Mouse (Mus musculus) thymus, adult 2 months (tissue): ENCODE measurements at regions not wholly inside any gene's neighbourhood (a gene's known extent, or its start where the extent isn't known, plus 50 kb on each side); places are given as distances from the start of the nearest gene placed in this dataset.

Source experiments
- DNase-seq: peaks from one replicate; pipeline ENCODE4 v3.0.0; 2021
- H3K27ac ChIP-seq: fragments of 200-500 bp; 2 replicates; pipeline ENCODE4 v1.5.1; 2012; ENCODE audit warnings: low read length, control low read depth; ENCODE audit not compliant: control insufficient read depth, insufficient read depth
- H3K27me3 ChIP-seq: fragments of 200-500 bp; 2 replicates; pipeline ENCODE4 v1.6.1; 2012; ENCODE audit warnings: mild to moderate bottlenecking, low read length, moderate library complexity, mixed read lengths; ENCODE audit not compliant: control insufficient read depth, insufficient read depth
- H3K36me3 ChIP-seq: fragments of 200-500 bp; 2 replicates; pipeline ENCODE4 v1.6.1; 2012; ENCODE audit warnings: mild to moderate bottlenecking, low read length, moderate library complexity; ENCODE audit not compliant: control insufficient read depth, insufficient read depth
- H3K4me1 ChIP-seq: fragments of 200-500 bp; replicated peaks from 2 replicates; pipeline ENCODE4 v1.6.1; 2012; ENCODE audit warnings: low read length; ENCODE audit not compliant: control insufficient read depth, insufficient read depth
- H3K4me3 ChIP-seq: fragments of 200-500 bp; 2 replicates; pipeline ENCODE4 v1.5.1; 2012; ENCODE audit warnings: mild to moderate bottlenecking, low read length, control low read depth, moderate library complexity; ENCODE audit not compliant: control insufficient read depth, insufficient read depth
- CTCF ChIP-seq: fragments of 200-500 bp; IDR thresholded peaks from 2 replicates; pipeline ENCODE4 v1.5.1; 2012; ENCODE audit warnings: mild to moderate bottlenecking, control low read depth, low read length, moderate library complexity, borderline replicate concordance; ENCODE audit not compliant: control insufficient read depth, poor library complexity, insufficient read depth; ENCODE audit errors: extremely low read depth
- POLR2A ChIP-seq: fragments of 200-500 bp; IDR thresholded peaks from 2 replicates; pipeline ENCODE4 v1.6.1; 2012; ENCODE audit warnings: mild to moderate bottlenecking, low read length, control low read depth, moderate library complexity; ENCODE audit not compliant: control insufficient read depth, poor library complexity, insufficient read depth; ENCODE audit errors: extremely low read depth
- WGBS: fragments of 180-500 bp; shearing (Covaris S2); methylation state at CpG from one replicate; pipeline ENCODE4 v1.1.7; 2018; 5-methylcytosine and 5-hydroxymethylcytosine counted together

GRCm38 (mm10) chr13:31346205-31346604 lies 209.7 kb upstream of the Foxq1 start:
- no peaks in the 10 kb centered on the region for H3K4me1 ChIP-seq
- H3K27me3 ChIP-seq: no peaks in the 10 kb centered on the region
- DNase-seq: no peak
- no peak overlapping the region for H3K4me3 ChIP-seq
- no peak overlapping the region for H3K27ac ChIP-seq
- TF ChIP-seq CTCF (no peak), POLR2A (no peak)
- no peaks in the 10 kb centered on the region for H3K36me3 ChIP-seq
- 77% methylated on average over 1 of the region's 1 CpGs for WGBS

DNA sequence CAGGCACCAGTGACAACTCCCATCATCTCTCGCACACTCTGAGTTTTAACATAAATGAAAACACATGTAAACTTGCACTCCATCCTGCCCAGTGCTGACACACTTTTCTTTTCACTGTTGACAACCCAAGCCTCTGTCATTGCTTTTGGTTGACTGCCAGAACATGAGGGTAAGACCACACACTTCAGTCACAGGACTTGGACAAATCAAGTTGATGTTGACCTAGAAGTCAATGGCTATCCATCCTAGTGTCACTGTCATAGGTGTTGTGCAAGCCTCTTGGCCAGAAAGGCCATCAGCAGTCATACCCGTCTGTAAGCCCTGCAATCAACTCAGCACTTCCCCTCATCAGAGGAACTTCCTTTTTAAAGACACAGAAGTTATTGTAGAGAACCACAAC lies 208.9 kb upstream of the Foxq1 start:
- DNase-seq: no peak
- no peaks in the 10 kb centered on the region for H3K4me1 ChIP-seq
- TF ChIP-seq CTCF (no peak), POLR2A (no peak)
- WGBS: 44% methylated on average over 2 of the region's 2 CpGs
- H3K27me3 ChIP-seq: no peaks in the 10 kb centered on the region
- H3K36me3 ChIP-seq: no peaks in the 10 kb centered on the region
- no peak overlapping the region for H3K27ac ChIP-seq
- H3K4me3 ChIP-seq: no peak overlapping the region

- no peak for TF ChIP-seq POLR2A
- TF ChIP-seq CTCF: no peak
- no peaks in the 10 kb centered on the region for H3K4me1 ChIP-seq
- no peak for DNase-seq
- H3K27me3 ChIP-seq: no peaks in the 10 kb centered on the region
- no peaks in the 10 kb centered on the region for H3K36me3 ChIP-seq
- no peak overlapping the region for H3K27ac ChIP-seq
- 58% methylated on average over 2 of the region's 2 CpGs for WGBS
- H3K4me3 ChIP-seq: no peak overlapping the region
Measured at GRCm38 (mm10) chr13:31349671-31350070, 206.3 kb upstream of the Foxq1 start.

- Histone ChIP-seq H3K4me3 (no peak overlapping the region), H3K4me1 (no peaks in the 10 kb centered on the region), H3K27ac (no peak overlapping the region), H3K36me3 (no peaks in the 10 kb centered on the region), H3K27me3 (no peaks in the 10 kb centered on the region)
- TF ChIP-seq CTCF: no peak
- TF ChIP-seq POLR2A: no peak
- no peak for DNase-seq
Measured at GRCm38 (mm10) chr13:31351481-31351880, 204.5 kb upstream of the Foxq1 start.

- H3K27ac ChIP-seq: no peak overlapping the region
- H3K36me3 ChIP-seq: no peaks in the 10 kb centered on the region
- no peak for DNase-seq
- WGBS: 89% methylated on average over 5 of the region's 5 CpGs
- no peaks in the 10 kb centered on the region for H3K4me1 ChIP-seq
- no peak overlapping the region for H3K4me3 ChIP-seq
- H3K27me3 ChIP-seq: no peaks in the 10 kb centered on the region
- TF ChIP-seq POLR2A: no peak
- no peak for TF ChIP-seq CTCF
Measured at GRCm38 (mm10) chr13:31352825-31353224, 203.1 kb upstream of the Foxq1 start.

- WGBS: 96% methylated on average over 4 of the region's 4 CpGs
- no peaks in the 10 kb centered on the region for H3K4me1 ChIP-seq
- H3K27me3 ChIP-seq: no peaks in the 10 kb centered on the region
- H3K4me3 ChIP-seq: no peak overlapping the region
- TF ChIP-seq POLR2A: no peak
- TF ChIP-seq CTCF: no peak
- DNase-seq: no peak
- H3K27ac ChIP-seq: no peak overlapping the region
- no peaks in the 10 kb centered on the region for H3K36me3 ChIP-seq
Measured at GRCm38 (mm10) chr13:31359353-31359752, 196.6 kb upstream of the Foxq1 start.

- H3K27me3 ChIP-seq: no peaks in the 10 kb centered on the region
- H3K27ac ChIP-seq: no peak overlapping the region
- 3% methylated on average over 3 of the region's 3 CpGs for WGBS
- no peaks in the 10 kb centered on the region for H3K36me3 ChIP-seq
- H3K4me1 ChIP-seq: no peaks in the 10 kb centered on the region
- TF ChIP-seq CTCF (no peak), POLR2A (no peak)
- H3K4me3 ChIP-seq: no peak overlapping the region
- no peak for DNase-seq
Measured at GRCm38 (mm10) chr13:31362386-31362785, 193.5 kb upstream of the Foxq1 start.
